Mouse (Mus musculus) cortical plate, adult 2 months (tissue): ENCODE results near the gene Has3.

Source experiments
- CTCF ChIP-seq: fragments of 200-500 bp; IDR thresholded peaks from 2 replicates; pipeline ENCODE4 v1.5.1; 2011; ENCODE audit warnings: mild to moderate bottlenecking, control low read depth, low read length; ENCODE audit not compliant: insufficient read depth; ENCODE audit errors: extremely low read depth
- POLR2A ChIP-seq: fragments of 200-500 bp; IDR thresholded peaks from 2 replicates; pipeline ENCODE4 v1.6.1; 2011; ENCODE audit warnings: mild to moderate bottlenecking, low read length, control low read depth; ENCODE audit not compliant: insufficient read depth; ENCODE audit errors: extremely low read depth

GRCm38 (mm10) chr8:106871931-106872371 is 1.9 kb downstream of the Has3 start:
- TF ChIP-seq CTCF (no peak), POLR2A (no peak)
